In the genomic region with DNA sequence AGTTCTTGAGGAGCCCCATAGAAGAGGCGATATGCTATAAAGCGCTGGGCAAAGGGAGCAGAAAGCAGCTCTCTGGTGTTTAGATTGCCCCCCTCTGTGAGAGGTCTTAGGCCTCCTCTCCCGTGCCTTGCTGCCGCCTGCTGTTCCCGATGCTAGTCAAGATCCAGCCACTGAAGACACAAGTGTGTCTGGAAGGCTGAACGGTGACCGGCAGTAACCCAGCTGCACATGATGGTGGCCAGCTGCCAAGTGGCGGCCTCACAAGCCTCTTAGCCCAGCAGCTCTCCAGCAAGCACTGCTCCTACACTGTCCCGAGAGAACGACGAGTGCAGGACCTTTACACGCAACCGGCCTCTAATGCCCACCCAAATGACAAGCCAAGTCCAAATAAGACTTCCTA, we compare ENCODE assay signal across 8 mouse cellular contexts.
A peak's percentile ranks its signal among the peaks of the same experiment; 100 is the strongest.
DNase-seq lines count a peak whose midpoint lies in the region; ATAC-seq lines count a peak whose summit lies in the region.

No protein-coding gene starts in this region.

- H3K4me2 ChIP-seq in hindbrain, embryonic 15.5 days, result no peak overlapping the region
- H3K4me2 ChIP-seq in stomach, embryonic 14.5 days (replicated peaks; ENCODE audit: low read depth, low read length), result no peak overlapping the region

- H3K27ac ChIP-seq in hindbrain, embryonic 15.5 days (replicated peaks), result peak overlapping the region; percentile 43; the same call in 1 of the 2 replicates
- H3K27ac ChIP-seq in stomach, embryonic 14.5 days (ENCODE audit: low read length), result no peak overlapping the region

- H3K36me3 ChIP-seq in hindbrain, embryonic 15.5 days, result no peaks in the 10 kb centered on the region
- H3K36me3 ChIP-seq in stomach, embryonic 14.5 days (ENCODE audit: control insufficient read depth, insufficient read depth, low read length), result no peaks in the 10 kb centered on the region

- peak; percentile 92 for DNase-seq in adrenal gland, adult 2 months
- peak; percentile 72 to 84 for DNase-seq in cerebellum, postnatal 14 days
- DNase-seq in gastrocnemius, postnatal 14 days, result peak; percentile 93
- peak; percentile 75 to 82 for DNase-seq in layer of hippocampus, postnatal 14 days (ENCODE audit: low spot score in 2 of 2)
- no peak for DNase-seq in B cell, adult 2 months

- ATAC-seq in hindbrain, embryonic 15.5 days (ENCODE audit: low FRiP score, low read depth), result peak; percentile 90
- ATAC-seq in megakaryocyte progenitor cell, adult 5-6 weeks (replicated peaks; ENCODE audit: poor library complexity), result peak; percentile 60
- ATAC-seq in stomach, embryonic 14.5 days (ENCODE audit: insufficient number of reproducible peaks, insufficient read depth, low FRiP score, low read depth), result peak; percentile 84; the same call in 1 of the 2 replicates

- H3K27me3 ChIP-seq in hindbrain, embryonic 15.5 days, result no peaks in the 10 kb centered on the region
- H3K27me3 ChIP-seq in stomach, embryonic 14.5 days (ENCODE audit: control insufficient read depth, insufficient read depth, low read length), result no peaks in the 10 kb centered on the region

- H3K9ac ChIP-seq in hindbrain, embryonic 15.5 days, result no peak overlapping the region
- H3K9ac ChIP-seq in stomach, embryonic 14.5 days (replicated peaks; ENCODE audit: low read depth, low read length), result no peak overlapping the region

- intact Hi-C loops in gastrocnemius, postnatal 14 days (cut with DNase I; ENCODE audit: low total_unique reads), result no loop called here

- 43% methylated on average over 13 of the region's 13 CpGs for WGBS in hindbrain, embryonic 15.5 days
- 35% methylated on average over 13 of the region's 13 CpGs for WGBS in stomach, embryonic 14.5 days

- peaks cover 24% of the 10 kb centered on the region for H3K4me1 ChIP-seq in hindbrain, embryonic 15.5 days (replicated peaks)
- H3K4me1 ChIP-seq in stomach, embryonic 14.5 days (ENCODE audit: control insufficient read depth, insufficient read depth, low read length), result peaks cover 4% of the 10 kb centered on the region

- H3K4me3 ChIP-seq in hindbrain, embryonic 15.5 days, result no peak overlapping the region
- H3K4me3 ChIP-seq in stomach, embryonic 14.5 days (ENCODE audit: low read depth, low read length), result no peak overlapping the region

- no peaks in the 10 kb centered on the region for H3K9me3 ChIP-seq in hindbrain, embryonic 15.5 days
- no peaks in the 10 kb centered on the region for H3K9me3 ChIP-seq in stomach, embryonic 14.5 days (ENCODE audit: control insufficient read depth, low read depth, low read length)

Comparison
In these comparisons a context has a peak if more than half of its experiments do, and no peak if none do; other contexts are left out.
1. DNase-seq: peak in adrenal gland, adult 2 months (single experiment), cerebellum, postnatal 14 days (2 of 2), gastrocnemius, postnatal 14 days (single experiment) and layer of hippocampus, postnatal 14 days (2 of 2); none in B cell, adult 2 months (0 of 2).
2. Peak in every context shown above with its lines, with median percentiles within 50 percentile points of each other: ATAC-seq.